Mouse (Mus musculus): ENCODE measurements around the gene BC051665.
A peak's percentile ranks its signal among the peaks of the same experiment; 100 is the strongest.

BC051665 gene

GRCm38 (mm10) chr13:60786264-60786663 lies at the start of gene BC051665:
BC051665 (minus strand) TSS chr13:60786364.
- no peak for ATAC-seq (ENCODE audit: low TSS enrichment)

DNA sequence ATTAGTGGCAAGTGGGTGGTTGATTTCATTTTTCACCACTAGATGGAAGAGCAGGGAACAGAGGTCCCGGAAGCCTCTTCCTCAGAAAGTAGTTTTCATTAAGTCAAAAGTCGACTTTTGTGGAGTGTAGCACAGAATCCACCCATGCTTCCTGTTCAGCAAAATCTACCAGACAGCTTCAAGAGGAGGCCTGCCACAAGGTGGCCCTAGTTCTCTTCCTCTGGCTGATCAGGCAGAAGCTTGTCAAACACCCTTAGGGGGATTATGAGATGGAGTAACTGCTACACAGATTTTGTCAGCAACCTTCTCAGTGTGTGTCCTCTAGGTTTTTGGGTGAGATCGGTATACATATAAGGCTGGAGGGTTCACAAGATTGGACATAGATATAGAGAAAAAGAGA lies 39.9 kb upstream of the BC051665 start:
- no peak for ATAC-seq (ENCODE audit: low TSS enrichment)

- ATAC-seq (ENCODE audit: low TSS enrichment): no peak
Measured at GRCm38 (mm10) chr13:60820486-60821175, 34.5 kb upstream of the BC051665 start.

- no peak for ATAC-seq (ENCODE audit: low TSS enrichment)
Measured at GRCm38 (mm10) chr13:60819469-60819868, 33.3 kb upstream of the BC051665 start.

- ATAC-seq (ENCODE audit: low TSS enrichment): no peak
Measured at GRCm38 (mm10) chr13:60813722-60814121, 27.6 kb upstream of the BC051665 start.

DNA sequence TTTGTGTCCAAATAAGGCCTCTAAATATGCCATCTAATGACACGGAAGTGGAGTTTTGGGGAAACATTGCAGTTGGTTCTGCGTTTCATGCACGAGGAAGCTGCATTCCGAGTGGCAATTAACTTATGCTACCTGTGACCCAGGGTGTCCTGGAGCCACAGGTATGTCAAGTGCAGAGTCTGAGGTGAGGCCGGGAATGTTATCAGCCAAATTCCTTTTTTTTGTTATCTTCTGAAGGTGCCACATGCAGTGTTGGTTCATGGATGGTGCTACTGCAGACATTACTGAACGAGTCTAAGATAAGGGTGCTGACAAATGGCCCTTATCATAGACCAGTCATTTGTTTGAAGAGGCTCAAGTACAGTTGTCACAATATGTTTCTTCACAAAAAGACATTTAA lies 26.6 kb upstream of the BC051665 start:
- ATAC-seq (ENCODE audit: low TSS enrichment): no peak

DNA sequence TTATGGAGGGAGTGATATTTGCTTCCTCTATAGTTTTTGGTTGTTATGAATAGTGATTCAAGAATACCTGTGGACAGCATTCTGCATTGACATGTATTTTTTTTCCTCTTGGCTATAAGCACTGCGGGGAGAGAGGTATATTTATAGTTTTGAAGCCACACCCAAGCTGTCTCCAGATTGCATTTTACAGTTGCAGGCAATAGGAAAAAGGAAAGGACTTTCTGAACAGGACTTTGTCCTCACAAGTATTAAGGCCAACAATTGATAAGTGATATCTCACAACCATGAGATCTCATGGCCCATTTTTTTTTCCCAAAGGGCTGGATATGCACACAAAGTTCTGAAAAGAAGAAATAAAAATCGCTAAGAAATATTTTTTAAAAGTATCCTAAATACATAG lies 23.5 kb upstream of the BC051665 start:
- no peak for ATAC-seq (ENCODE audit: low TSS enrichment)

- ATAC-seq (ENCODE audit: low TSS enrichment): no peak
Measured at GRCm38 (mm10) chr13:60802749-60803148, 16.6 kb upstream of the BC051665 start, which contains the start of gene Ctsll3. Ctsll3 (minus strand) TSS chr13:60802849.

GRCm38 (mm10) chr13:60789466-60789865 lies 3.3 kb upstream of the BC051665 start:
- no peak for ATAC-seq (ENCODE audit: low TSS enrichment)

- ATAC-seq (ENCODE audit: low TSS enrichment): no peak
Measured at GRCm38 (mm10) chr13:60783301-60783700, 2.9 kb downstream of the BC051665 start.

GRCm38 (mm10) chr13:60780534-60780933 lies 5.6 kb downstream of the BC051665 start:
- ATAC-seq (ENCODE audit: low TSS enrichment): no peak

GRCm38 (mm10) chr13:60761161-60761560 lies 25.0 kb downstream of the BC051665 start:
- no peak for ATAC-seq (ENCODE audit: low TSS enrichment)

- ATAC-seq (ENCODE audit: low TSS enrichment): no peak
Measured at GRCm38 (mm10) chr13:60760392-60760791, 25.8 kb downstream of the BC051665 start.

GRCm38 (mm10) chr13:60759136-60759535 lies 27.0 kb downstream of the BC051665 start:
- ATAC-seq (ENCODE audit: low TSS enrichment): peak; percentile 72

DNA sequence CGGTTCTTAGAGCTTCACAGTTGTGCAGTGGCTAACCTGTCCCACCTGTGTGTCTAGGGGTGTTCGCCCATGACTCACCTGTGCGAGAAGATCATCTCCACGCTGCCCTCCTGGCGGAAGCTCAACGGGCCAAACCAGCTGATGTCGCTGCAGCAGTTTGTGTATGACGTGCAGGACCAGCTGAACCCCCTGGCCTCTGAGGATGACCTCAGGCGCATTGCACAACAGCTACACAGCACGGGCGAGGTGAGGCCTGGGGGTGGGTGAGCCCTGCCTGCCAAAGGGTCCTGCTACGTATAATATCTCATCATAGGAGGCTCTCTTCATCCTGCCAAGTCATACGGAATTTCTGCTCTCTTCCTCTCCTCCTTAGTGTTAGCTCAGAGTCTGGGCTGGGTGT lies 28.9 kb downstream of the BC051665 start:
- no peak for ATAC-seq (ENCODE audit: low TSS enrichment)

DNA sequence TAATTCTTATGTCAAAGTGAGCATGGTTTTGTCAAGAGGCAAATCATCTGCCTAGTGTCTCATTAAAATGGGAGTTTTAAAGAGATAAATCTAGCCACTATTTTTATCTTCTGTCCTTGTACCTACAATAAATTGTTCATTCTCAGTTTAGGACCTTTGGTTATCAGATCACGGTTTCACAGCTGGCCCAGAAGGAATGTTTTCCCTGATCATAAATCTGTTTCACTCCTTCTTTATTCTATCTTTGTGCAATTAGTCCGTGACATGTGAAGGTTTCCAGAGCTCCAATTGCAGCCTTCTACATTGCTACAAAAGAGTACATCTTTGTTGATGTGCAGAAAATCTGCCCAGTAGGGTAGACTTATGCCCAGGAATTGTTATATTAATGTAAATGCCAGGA lies 30.9 kb downstream of the BC051665 start:
- ATAC-seq (ENCODE audit: low TSS enrichment): no peak

DNA sequence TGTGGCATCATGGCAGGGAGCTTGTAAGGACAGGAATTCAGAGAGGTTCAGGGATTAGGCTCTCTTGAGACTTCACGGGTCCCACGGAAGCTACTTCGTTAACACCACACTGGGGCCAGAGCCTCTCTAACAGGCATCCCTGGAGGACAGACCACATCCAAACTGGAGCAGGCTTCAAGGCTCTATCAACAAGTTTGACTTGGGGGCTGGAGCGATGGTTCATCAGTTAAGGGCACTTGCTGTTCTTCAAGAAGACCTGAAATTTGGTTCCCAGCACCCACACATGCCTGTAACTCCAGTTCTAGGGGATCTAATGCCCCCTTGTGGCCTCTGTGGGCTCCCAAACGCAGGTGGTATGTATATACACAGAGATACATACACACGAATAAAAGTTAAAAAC lies 32.9 kb downstream of the BC051665 start:
- ATAC-seq (ENCODE audit: low TSS enrichment): no peak

GRCm38 (mm10) chr13:60750930-60751329 lies 35.2 kb downstream of the BC051665 start:
- ATAC-seq (ENCODE audit: low TSS enrichment): 0 out of 2 replicates have a peak, but pooled peaks have one; percentile 14

GRCm38 (mm10) chr13:60748556-60748955 lies 37.6 kb downstream of the BC051665 start:
- no peak for ATAC-seq (ENCODE audit: low TSS enrichment)

- ATAC-seq (ENCODE audit: low TSS enrichment): no peak
Measured at GRCm38 (mm10) chr13:60747201-60747600, 39.0 kb downstream of the BC051665 start.

GRCm38 (mm10) chr13:60746271-60746670 lies 39.9 kb downstream of the BC051665 start:
- no peak for ATAC-seq (ENCODE audit: low TSS enrichment)

GRCm38 (mm10) chr13:60745358-60745757 lies 40.8 kb downstream of the BC051665 start:
- no peak for ATAC-seq (ENCODE audit: low TSS enrichment)

GRCm38 (mm10) chr13:60744736-60745135 lies 41.4 kb downstream of the BC051665 start:
- ATAC-seq (ENCODE audit: low TSS enrichment): no peak

DNA sequence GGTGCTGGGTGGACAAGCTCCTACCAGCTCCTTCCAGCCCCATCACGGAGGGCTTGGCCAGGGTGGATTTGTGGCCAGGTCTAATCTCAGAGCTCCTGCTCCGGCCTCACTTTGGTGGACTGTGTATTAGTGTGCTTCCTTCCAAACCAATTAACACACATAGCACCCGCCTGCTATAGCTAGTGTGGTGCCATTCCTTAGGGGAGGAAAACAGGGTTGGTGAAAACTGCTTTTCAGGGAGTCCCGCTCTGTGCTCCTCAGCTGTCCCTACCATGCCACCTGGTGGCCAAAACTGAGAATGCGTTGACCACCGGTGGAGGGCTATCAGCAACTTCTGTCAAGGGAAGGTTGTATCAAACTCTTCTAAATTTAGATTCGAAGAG lies 42.1 kb downstream of the BC051665 start:
- peak; percentile 58 for ATAC-seq (ENCODE audit: low TSS enrichment)
